Mouse (Mus musculus) myocyte (in vitro differentiated cells): Measurements from ENCODE around the gene Gpr18.

Experiments
- E2F4 ChIP-seq: IDR thresholded peaks from one replicate; pipeline ENCODE4 v1.6.1; 2011; ENCODE audit warnings: mild to moderate bottlenecking, control low read depth, moderate library complexity; ENCODE audit not compliant: insufficient read depth
- MAX ChIP-seq: IDR thresholded peaks from one replicate; pipeline ENCODE4 v1.6.1; 2011; ENCODE audit warnings: low read depth, mild to moderate bottlenecking, control low read depth
- MYOD1 ChIP-seq, 3 experiments: IDR thresholded peaks; one replicate each; pipeline ENCODE4 v1.6.1; 2011; ENCODE audit warnings: control low read depth in 2 of 3, low read depth in 2 of 3, mild to moderate bottlenecking in 2 of 3, moderate library complexity in 1 of 3; ENCODE audit not compliant: insufficient read length in 2 of 3, control insufficient read depth in 1 of 3
- MYOG ChIP-seq, 3 experiments: IDR thresholded peaks; one replicate each; pipeline ENCODE4 v1.6.1; 2011; ENCODE audit warnings: control low read depth in 2 of 3, low read depth in 2 of 3, mild to moderate bottlenecking in 2 of 3; ENCODE audit not compliant: insufficient read length in 2 of 3, control insufficient read depth in 1 of 3, insufficient read depth in 1 of 3
- POLR2A ChIP-seq: IDR thresholded peaks from one replicate; pipeline ENCODE4 v1.6.1; 2011; ENCODE audit warnings: low read depth, mild to moderate bottlenecking, control low read depth, moderate library complexity; ENCODE audit not compliant: insufficient read length
- POLR2AphosphoS2 ChIP-seq: IDR thresholded peaks from one replicate; pipeline ENCODE4 v1.6.1; 2011; ENCODE audit warnings: low read depth, control low read depth; ENCODE audit not compliant: insufficient read length
- REST ChIP-seq: IDR thresholded peaks from one replicate; pipeline ENCODE4 v1.6.1; 2011; ENCODE audit warnings: mild to moderate bottlenecking, control low read depth, moderate library complexity; ENCODE audit not compliant: insufficient read depth, insufficient read length
- SRF ChIP-seq: IDR thresholded peaks from one replicate; pipeline ENCODE4 v1.6.1; 2011; ENCODE audit warnings: low read depth; ENCODE audit not compliant: control insufficient read depth, insufficient read length
- TCF12 ChIP-seq: IDR thresholded peaks from one replicate; pipeline ENCODE4 v1.6.1; 2011; ENCODE audit warnings: mild to moderate bottlenecking, control low read depth; ENCODE audit not compliant: poor library complexity, insufficient read depth, severe bottlenecking
- TCF3 ChIP-seq: IDR thresholded peaks from one replicate; pipeline ENCODE4 v1.6.1; 2011; ENCODE audit warnings: low read depth, control low read depth; ENCODE audit not compliant: insufficient read length
- USF1 ChIP-seq: IDR thresholded peaks from one replicate; pipeline ENCODE4 v1.6.1; 2011; ENCODE audit warnings: low read depth, mild to moderate bottlenecking, control low read depth, moderate library complexity

DNA sequence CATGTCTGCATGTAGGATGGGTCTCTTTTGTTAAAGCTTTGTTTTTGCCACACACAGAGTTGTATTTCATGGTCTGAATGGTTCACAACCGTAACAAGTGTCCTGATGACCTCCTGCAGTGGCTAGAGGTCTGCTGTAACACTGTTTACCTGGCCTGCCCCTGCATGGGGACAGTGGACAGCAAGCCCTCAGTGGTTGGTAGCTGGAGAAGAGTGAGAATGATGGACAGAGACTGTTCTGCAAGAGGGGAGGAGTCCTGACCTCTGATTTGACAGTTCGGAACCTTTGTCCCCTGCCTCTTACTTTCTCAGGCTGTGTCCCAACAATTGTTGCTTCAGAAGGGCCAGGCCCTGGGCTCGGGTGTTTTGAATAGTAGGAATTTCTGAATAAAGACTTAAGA lies 2.7 kb upstream of the Gpr18 start:
- TF ChIP-seq USF1 = no peak
- no peak for TF ChIP-seq POLR2A
- no peak for TF ChIP-seq E2F4
- no peak for TF ChIP-seq TCF3
- TF ChIP-seq MYOD1 (IDR thresholded peaks at IDR 0.05; ENCODE audit: control insufficient read depth in 1 of 3, insufficient read length in 2 of 3, low read depth in 2 of 3) = no peak
- no peak for TF ChIP-seq MAX
- TF ChIP-seq REST = no peak
- TF ChIP-seq MYOG (IDR thresholded peaks at IDR 0.05; ENCODE audit: control insufficient read depth in 1 of 3, insufficient read depth in 1 of 3, insufficient read length in 2 of 3, low read depth in 2 of 3) = no peak
- TF ChIP-seq POLR2AphosphoS2 = no peak
- no peak for TF ChIP-seq SRF
- TF ChIP-seq TCF12 = no peak
